Mouse (Mus musculus): ENCODE results near the gene Ppl. TPM values are rescaled to one million over a fixed set of nuclear protein-coding genes. Genes with fewer than 3 reads are reported as not detected.

The Ppl gene
- polyA plus RNA-seq, 1 experiment from 2014 or later: 0.03 TPM

GRCm38 (mm10) chr16:5146367-5147036 is 14.3 kb upstream of the Ppl start:
- in situ Hi-C loops (cut with MboI; ENCODE audit: low pct_unique_long_range_greater_than_20kb): loop anchor here (10.0 to 25.0 kb wide), 2 partner anchors 92 to 459 kb away; partner anchors contain the start of genes Coro7 and Ubn1
- CTCF ChIA-PET: interaction anchor here (0.9 to 1.2 kb wide), 2 partner anchors 11 to 106 kb away, joined by 3 to 5 read pairs; no protein-coding TSS in a partner anchor
- ATAC-seq (peak; percentile 90), DNase-seq (ENCODE audit: low read depth, low spot score) (no peak)
- POLR2A ChIA-PET: no interaction called here
- H3K27me3 ChIP-seq: peaks cover 9% of the 10 kb centered on the region
- TF ChIP-seq CTCF (IDR thresholded peaks at IDR 0.05): no peak

DNA sequence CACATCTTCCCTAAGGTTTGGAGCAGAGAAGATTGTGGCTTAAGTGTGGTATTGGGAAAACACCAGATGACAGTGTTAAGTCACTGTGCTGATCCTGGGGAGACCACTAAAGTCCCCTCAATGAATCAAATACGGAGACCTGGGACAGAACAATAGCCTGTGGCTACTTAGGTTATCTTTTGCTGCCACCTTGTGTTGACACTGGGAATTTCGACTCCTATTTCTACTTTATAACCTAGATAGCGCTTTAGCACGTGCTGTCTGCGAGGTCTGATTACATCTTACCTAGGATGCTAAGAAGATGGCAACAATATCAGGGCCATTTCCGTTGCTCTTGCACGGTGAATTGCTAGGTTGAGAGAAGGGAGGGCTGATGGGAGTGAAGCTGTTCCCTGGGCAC is 13.3 kb upstream of the Ppl start:
- no peak for ATAC-seq

DNA sequence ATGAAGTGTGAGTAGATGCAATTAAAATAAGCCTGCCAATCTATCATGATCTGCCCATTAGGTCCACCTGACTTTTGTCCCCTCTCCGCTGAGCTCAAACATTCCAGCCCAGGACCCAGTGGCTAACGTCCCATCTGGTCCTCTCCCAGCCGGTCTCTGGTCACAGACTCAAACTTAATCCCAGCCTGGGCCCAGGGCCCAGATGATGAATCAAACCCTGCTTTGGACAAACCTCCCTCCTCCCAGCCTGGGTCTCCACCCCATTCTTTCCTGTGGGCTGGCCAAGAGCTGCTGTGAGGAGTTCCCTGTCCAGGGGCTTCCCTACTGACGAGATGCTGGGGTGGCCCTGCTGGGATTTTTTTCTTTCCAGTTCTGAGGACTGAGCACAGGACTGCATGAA is 7.5 kb upstream of the Ppl start:
- peak; percentile 30 for ATAC-seq
- CTCF ChIA-PET: no interaction called here
- in situ Hi-C loops (cut with MboI; ENCODE audit: low pct_unique_long_range_greater_than_20kb): loop anchor here (5.0 to 25.0 kb wide), 3 partner anchors 85 to 452 kb away; partner anchors contain the start of genes Coro7 and Ubn1
- no peaks in the 10 kb centered on the region for H3K27me3 ChIP-seq
- POLR2A ChIA-PET: no interaction called here
- TF ChIP-seq CTCF (IDR thresholded peaks at IDR 0.05): no peak
- peak; percentile 79 for DNase-seq (ENCODE audit: low read depth, low spot score)

More for the DNA sequence above, 13.3 kb upstream of the Ppl start:
- ChIA-PET POLR2A (no interaction called here), CTCF (interaction anchor here (0.7 to 1.4 kb wide), 4 partner anchors 10 to 164 kb away, joined by 3 to 4 read pairs (median 3); no protein-coding TSS in a partner anchor)
- in situ Hi-C loops (cut with MboI; ENCODE audit: low pct_unique_long_range_greater_than_20kb): loop anchor here (10.0 to 25.0 kb wide), 2 partner anchors 91 to 458 kb away; partner anchors contain the start of genes Coro7 and Ubn1
- no peak for TF ChIP-seq CTCF (IDR thresholded peaks at IDR 0.05)
- peak; percentile 34 for DNase-seq (ENCODE audit: low read depth, low spot score)
- H3K27me3 ChIP-seq: peaks cover 9% of the 10 kb centered on the region

- in situ Hi-C loops (cut with MboI; ENCODE audit: low pct_unique_long_range_greater_than_20kb): loop anchor here (25.0 kb wide), 1 partner anchor 450 kb away; the partner anchor contains the start of gene Coro7
- ChIA-PET CTCF (interaction anchor here (1.7 kb wide), 1 partner anchor 79 kb away, joined by 3 read pairs; no protein-coding TSS in a partner anchor), POLR2A (interaction anchor here (0.6 kb wide), 1 partner anchor 139 kb away, joined by 3 read pairs; no protein-coding TSS in a partner anchor)
- no peak for ATAC-seq
- TF ChIP-seq CTCF (IDR thresholded peaks at IDR 0.05): no peak
- no peak for DNase-seq (ENCODE audit: low read depth, low spot score)
- no peaks in the 10 kb centered on the region for H3K27me3 ChIP-seq
Observed at GRCm38 (mm10) chr16:5137006-5137540, 4.9 kb upstream of the Ppl start.

- H3K27me3 ChIP-seq: no peaks in the 10 kb centered on the region
- in situ Hi-C loops (cut with MboI; ENCODE audit: low pct_unique_long_range_greater_than_20kb): loop anchor here (25.0 kb wide), 1 partner anchor 449 kb away; the partner anchor contains the start of gene Coro7
- ChIA-PET POLR2A (interaction anchor here (2.6 kb wide), 1 partner anchor 85 kb away, joined by 11 read pairs; the partner anchor contains the start of gene Ubn1), CTCF (interaction anchor here (0.9 to 1.4 kb wide), 4 partner anchors 10 to 86 kb away, joined by 3 read pairs; no protein-coding TSS in a partner anchor)
- DNase-seq (ENCODE audit: low read depth, low spot score): no peak
- TF ChIP-seq CTCF (IDR thresholded peaks at IDR 0.05): no peak
- ATAC-seq: peak; percentile 72
Observed at GRCm38 (mm10) chr16:5136505-5136904, 4.3 kb upstream of the Ppl start.

DNA sequence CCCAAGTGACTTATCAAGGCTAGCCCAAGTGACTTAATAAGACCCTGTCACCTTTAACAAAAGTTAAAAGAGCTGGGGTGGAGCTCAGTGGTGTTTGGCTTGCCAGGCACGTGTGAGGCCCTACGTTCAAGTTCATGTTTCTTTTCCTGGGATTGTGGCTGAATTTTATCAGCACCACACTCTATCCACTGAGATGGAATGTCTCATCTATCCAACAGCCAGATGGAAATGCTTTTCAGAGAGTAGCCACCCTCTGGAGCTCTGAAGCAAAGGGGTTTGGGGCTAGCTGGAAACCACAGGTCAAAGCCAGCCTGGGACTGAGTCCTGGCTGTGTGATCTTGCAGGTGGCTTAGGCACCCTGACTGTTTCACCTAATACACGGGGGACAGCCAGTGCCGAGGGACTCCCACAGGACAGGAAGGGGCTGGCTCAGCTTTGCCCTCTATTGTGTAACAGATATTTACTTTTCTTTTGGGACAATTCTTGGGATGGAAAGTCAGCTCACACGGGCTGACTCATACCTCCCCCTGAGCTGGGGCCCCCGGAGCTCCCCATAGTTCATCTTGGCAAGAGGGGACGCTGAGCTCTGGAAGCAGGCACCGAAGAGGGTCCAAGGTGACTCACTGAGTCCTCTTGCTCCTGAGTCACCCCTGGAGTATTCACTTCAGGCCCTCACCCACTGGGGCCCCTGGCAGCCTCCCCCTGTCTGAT is 3.5 kb upstream of the Ppl start:
- POLR2A ChIA-PET: interaction anchor here (2.6 kb wide), 1 partner anchor 84 kb away, joined by 11 read pairs; the partner anchor contains the start of gene Ubn1
- CTCF ChIA-PET: interaction anchor here (0.9 to 1.4 kb wide), 6 partner anchors 10 to 85 kb away, joined by 3 read pairs; no protein-coding TSS in a partner anchor
- ATAC-seq: peak; percentile 51
- peak; percentile 73 for DNase-seq (ENCODE audit: low read depth, low spot score)
- no peaks in the 10 kb centered on the region for H3K27me3 ChIP-seq
- TF ChIP-seq CTCF (IDR thresholded peaks at IDR 0.05): no peak
- in situ Hi-C loops (cut with MboI; ENCODE audit: low pct_unique_long_range_greater_than_20kb): loop anchor here (25.0 kb wide), 1 partner anchor 448 kb away; the partner anchor contains the start of gene Coro7

DNA sequence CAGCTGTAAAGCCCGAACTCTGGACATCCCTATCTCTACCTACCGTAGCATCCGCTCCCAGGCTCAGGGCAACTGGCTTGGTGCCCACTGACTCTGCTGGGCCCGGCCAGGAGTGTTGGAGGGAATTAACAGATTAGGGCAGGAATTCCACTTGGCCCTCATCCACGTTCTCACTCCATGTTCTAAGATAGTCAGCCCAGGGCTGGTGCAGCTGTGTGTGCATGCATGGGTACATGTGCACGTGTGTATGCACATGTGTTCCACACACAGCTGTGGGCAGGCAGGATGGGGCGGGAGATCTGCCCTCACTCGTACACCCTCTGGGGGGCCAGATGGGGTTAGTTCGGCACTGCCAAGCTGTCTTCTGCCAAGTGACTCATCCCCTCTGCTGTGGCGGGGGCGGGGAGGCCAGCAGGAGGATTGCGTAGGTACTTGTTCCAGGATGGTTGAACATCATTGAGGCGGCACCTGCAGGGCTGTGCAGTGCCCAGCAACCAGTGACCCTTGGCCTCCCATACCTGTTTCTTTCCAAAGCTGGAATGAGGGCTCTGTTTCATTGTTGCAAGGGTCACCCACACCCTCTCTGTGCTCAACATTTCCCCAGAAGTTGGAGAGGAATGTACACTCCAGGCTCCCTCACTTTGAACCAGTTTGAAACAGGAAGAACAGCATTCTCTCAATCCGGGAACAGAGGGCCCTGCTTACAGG is 2.6 kb upstream of the Ppl start:
- DNase-seq (ENCODE audit: low read depth, low spot score) (peak; percentile 96), ATAC-seq (peak; percentile 52)
- H3K27me3 ChIP-seq: no peaks in the 10 kb centered on the region
- in situ Hi-C loops (cut with MboI; ENCODE audit: low pct_unique_long_range_greater_than_20kb): loop anchor here (5.0 to 25.0 kb wide), 2 partner anchors 37 to 447 kb away; partner anchors contain the start of gene Coro7
- ChIA-PET CTCF (interaction anchor here (1.2 to 1.4 kb wide), 3 partner anchors 24 to 74 kb away, joined by 3 read pairs; no protein-coding TSS in a partner anchor), POLR2A (interaction anchor here (0.5 to 2.6 kb wide), 2 partner anchors 83 to 157 kb away, joined by 5 to 11 read pairs; partner anchors contain the start of gene Ubn1)
- no peak for TF ChIP-seq CTCF (IDR thresholded peaks at IDR 0.05)

- ATAC-seq: no peak
- TF ChIP-seq CTCF (IDR thresholded peaks at IDR 0.05): no peak
- in situ Hi-C loops (cut with MboI; ENCODE audit: low pct_unique_long_range_greater_than_20kb): loop anchor here (5.0 to 25.0 kb wide), 2 partner anchors 34 to 444 kb away; partner anchors contain the start of gene Coro7
- H3K27me3 ChIP-seq: no peaks in the 10 kb centered on the region
- CTCF ChIA-PET: no interaction called here
- POLR2A ChIA-PET: no interaction called here
- DNase-seq (ENCODE audit: low read depth, low spot score): no peak
Observed at GRCm38 (mm10) chr16:5131251-5131922, 834 bp downstream of the Ppl start.

GRCm38 (mm10) chr16:5130766-5131165 is 1.5 kb downstream of the Ppl start:
- POLR2A ChIA-PET: no interaction called here

More at GRCm38 (mm10) chr16:5130766-5131165, 1.5 kb downstream of the Ppl start:
- no peak for DNase-seq (ENCODE audit: low read depth, low spot score)
- CTCF ChIA-PET: no interaction called here
- no peaks in the 10 kb centered on the region for H3K27me3 ChIP-seq
- in situ Hi-C loops (cut with MboI; ENCODE audit: low pct_unique_long_range_greater_than_20kb): loop anchor here (5.0 to 25.0 kb wide), 2 partner anchors 33 to 443 kb away; partner anchors contain the start of gene Coro7
- ATAC-seq: no peak
- TF ChIP-seq CTCF (IDR thresholded peaks at IDR 0.05): no peak

All from Patski (cell line).